Mouse (Mus musculus) erythroblast, embryonic 14.5 days (primary cell): ENCODE data around the gene Plin1.

Experiments used
- GATA1 ChIP-seq: IDR thresholded peaks from 2 replicates; pipeline ENCODE4 v1.6.1; 2012; ENCODE audit warnings: low read length, inconsistent platforms, mixed read lengths
- TAL1 ChIP-seq: IDR thresholded peaks from 3 replicates; pipeline ENCODE4 v1.6.1; 2012; ENCODE audit warnings: low read length, inconsistent platforms, mixed read lengths

DNA sequence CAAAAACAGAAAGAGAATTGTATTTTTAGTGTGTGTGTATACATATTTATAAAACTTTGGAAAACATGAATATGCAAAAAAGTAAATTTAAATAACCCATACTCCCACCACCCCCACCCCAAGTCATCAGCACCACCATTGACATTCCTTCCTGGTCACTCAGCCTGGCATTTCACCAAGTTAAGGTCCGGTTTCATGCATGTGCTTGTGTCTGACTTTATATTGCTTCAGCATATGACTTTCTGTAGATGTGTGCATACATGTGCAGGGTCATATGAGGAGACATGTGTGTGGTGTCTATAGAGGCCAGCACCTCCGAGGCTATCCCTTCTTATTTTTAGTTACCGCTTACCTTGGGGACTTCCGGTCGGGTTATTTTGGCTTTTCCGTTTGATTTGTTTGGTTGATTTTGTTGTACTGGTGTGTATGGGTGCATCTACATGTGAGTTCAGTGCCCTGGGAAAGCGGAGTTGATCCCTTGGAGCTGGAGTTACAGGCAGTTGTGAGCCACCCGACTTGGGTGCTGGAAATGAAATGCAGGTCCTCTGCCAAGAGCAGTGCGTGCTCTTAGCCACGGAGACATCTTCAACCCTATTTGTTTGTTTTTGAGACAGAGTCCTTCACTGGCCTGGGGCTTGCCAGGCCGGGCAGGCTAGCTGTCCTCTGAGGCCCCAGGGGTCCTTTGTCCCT is 49.3 kb upstream of the Plin1 start:
- TF ChIP-seq GATA1 (no peak), TAL1 (no peak)
